Mouse (Mus musculus) MEL (cell line): ENCODE measurements around the gene Smpd3. TPM values are rescaled to one million over a fixed set of nuclear protein-coding genes. Genes with fewer than 3 reads are reported as not detected.

Experiments used
- DNase-seq: peaks from one replicate; pipeline ENCODE4 v3.0.0; 2011; ENCODE audit warnings: low read depth, low spot score
- H3K27ac ChIP-seq: 2 replicates; pipeline ENCODE4 v1.5.1; 2012; ENCODE audit warnings: low read depth, mild to moderate bottlenecking, control low read depth, low read length, moderate library complexity; ENCODE audit not compliant: control insufficient read depth
- H3K27me3 ChIP-seq, 2 experiments: fragments of 150-350 bp in 1 of 2; sonication (generic) in 1 of 2; 2 replicates each; pipeline ENCODE4 v1.6.1; 2012; ENCODE audit warnings: low read length in 2 of 2, mild to moderate bottlenecking in 2 of 2, improper control_type of control experiment in 1 of 2, moderate library complexity in 1 of 2; ENCODE audit not compliant: insufficient read depth in 2 of 2, control insufficient read depth in 1 of 2
- H3K36me3 ChIP-seq, 2 experiments: 2 replicates each; pipeline ENCODE4 v1.6.1; 2012 to 2014; ENCODE audit warnings: low read length in 2 of 2, improper control_type of control experiment in 1 of 2, inconsistent platforms in 1 of 2, mild to moderate bottlenecking in 1 of 2; ENCODE audit not compliant: insufficient read depth in 2 of 2, control insufficient read depth in 1 of 2
- H3K4me1 ChIP-seq, 2 experiments: fragments of 150-350 bp in 1 of 2; sonication (generic) in 1 of 2; 2 replicates each; pipeline ENCODE4 v1.6.1; 2012; ENCODE audit warnings: low read length in 2 of 2, improper control_type of control experiment in 1 of 2, mild to moderate bottlenecking in 1 of 2; ENCODE audit not compliant: insufficient read depth in 2 of 2, control insufficient read depth in 1 of 2
- H3K4me3 ChIP-seq, 2 experiments: fragments of 150-350 bp in 1 of 2; sonication (generic) in 1 of 2; 2 replicates each; pipeline ENCODE4 v1.5.1; 2012; ENCODE audit warnings: low read depth in 2 of 2, low read length in 2 of 2, mild to moderate bottlenecking in 2 of 2, moderate library complexity in 2 of 2, control low read depth in 1 of 2, improper control_type of control experiment in 1 of 2; ENCODE audit not compliant: control insufficient read depth in 1 of 2, insufficient read depth in 1 of 2
- H3K79me2 ChIP-seq: 2 replicates; pipeline ENCODE4 v1.6.1; 2012; ENCODE audit warnings: mild to moderate bottlenecking, low read length, moderate library complexity; ENCODE audit not compliant: control insufficient read depth, poor library complexity, insufficient read depth
- H3K9ac ChIP-seq: 2 replicates; pipeline ENCODE4 v1.6.1; 2012; ENCODE audit warnings: low read depth, mild to moderate bottlenecking, control low read depth, low read length, moderate library complexity; ENCODE audit not compliant: control insufficient read depth, poor library complexity, severe bottlenecking
- H3K9me3 ChIP-seq: fragments of 150-350 bp; sonication (generic); replicated peaks from 2 replicates; pipeline ENCODE4 v1.6.1; 2012; ENCODE audit warnings: mild to moderate bottlenecking, low read length, improper control_type of control experiment, moderate library complexity; ENCODE audit not compliant: insufficient read depth
- CHD1 ChIP-seq: IDR thresholded peaks from 2 replicates; pipeline ENCODE4 v1.6.1; 2012; ENCODE audit warnings: low read depth, mild to moderate bottlenecking, inconsistent platforms, low read length, improper control_type of control experiment
- E2F4 ChIP-seq: IDR thresholded peaks from 2 replicates; pipeline ENCODE4 v1.6.1; 2011; ENCODE audit warnings: low read depth, low read length, improper control_type of control experiment, borderline replicate concordance
- EP300 ChIP-seq, 2 experiments: IDR thresholded peaks; 2 replicates each; pipeline ENCODE4 v1.6.1; 2011; ENCODE audit warnings: improper control_type of control experiment in 2 of 2, low read length in 2 of 2, low read depth in 1 of 2, mild to moderate bottlenecking in 1 of 2
- ETS1 ChIP-seq: IDR thresholded peaks from 2 replicates; pipeline ENCODE4 v1.6.1; 2012; ENCODE audit warnings: low read depth, mild to moderate bottlenecking, inconsistent platforms, low read length, improper control_type of control experiment, moderate library complexity
- GABPA ChIP-seq: IDR thresholded peaks from 2 replicates; pipeline ENCODE4 v1.6.1; 2012; ENCODE audit warnings: low read depth, mild to moderate bottlenecking, inconsistent platforms, low read length, improper control_type of control experiment, moderate library complexity
- HCFC1 ChIP-seq: IDR thresholded peaks from 2 replicates; pipeline ENCODE4 v1.6.1; 2012; ENCODE audit warnings: low read depth, mild to moderate bottlenecking, inconsistent platforms, low read length, improper control_type of control experiment, moderate library complexity
- MAFK ChIP-seq: IDR thresholded peaks from 2 replicates; pipeline ENCODE4 v1.6.1; 2011; ENCODE audit warnings: low read depth, mild to moderate bottlenecking, low read length, improper control_type of control experiment, borderline replicate concordance
- MAX ChIP-seq: IDR thresholded peaks from 2 replicates; pipeline ENCODE4 v1.6.1; 2011; ENCODE audit warnings: low read length, improper control_type of control experiment
- MAZ ChIP-seq: IDR thresholded peaks from 2 replicates; pipeline ENCODE4 v1.6.1; 2012; ENCODE audit warnings: low read depth, mild to moderate bottlenecking, inconsistent platforms, low read length, improper control_type of control experiment
- MEF2A ChIP-seq: IDR thresholded peaks from 2 replicates; pipeline ENCODE4 v1.6.1; 2014; ENCODE audit warnings: low read depth, mild to moderate bottlenecking, inconsistent platforms, low read length, improper control_type of control experiment; ENCODE audit not compliant: poor library complexity, insufficient replicate concordance, severe bottlenecking; ENCODE audit errors: extremely low read depth
- MXI1 ChIP-seq: IDR thresholded peaks from 2 replicates; pipeline ENCODE4 v1.6.1; 2011; ENCODE audit warnings: mild to moderate bottlenecking, low read depth, low read length, improper control_type of control experiment
- NELFE ChIP-seq: IDR thresholded peaks from 2 replicates; pipeline ENCODE4 v1.6.1; 2011; ENCODE audit warnings: low read depth, low read length, improper control_type of control experiment
- NRF1 ChIP-seq: IDR thresholded peaks from 2 replicates; pipeline ENCODE4 v1.6.1; 2014; ENCODE audit warnings: low read depth, mild to moderate bottlenecking, inconsistent platforms, low read length, improper control_type of control experiment, moderate library complexity; ENCODE audit not compliant: poor library complexity, insufficient read depth, severe bottlenecking
- POLR2A ChIP-seq, 2 experiments: IDR thresholded peaks; 2 replicates each; pipeline ENCODE4 v1.6.1; 2011 to 2012; ENCODE audit warnings: low read length in 2 of 2, mild to moderate bottlenecking in 2 of 2, control low read depth in 1 of 2, improper control_type of control experiment in 1 of 2, low read depth in 1 of 2, moderate library complexity in 1 of 2; ENCODE audit not compliant: control insufficient read depth in 1 of 2, insufficient read depth in 1 of 2, poor library complexity in 1 of 2
- POLR2AphosphoS5 ChIP-seq: IDR thresholded peaks from 2 replicates; pipeline ENCODE4 v1.6.1; 2012; ENCODE audit warnings: low read depth, borderline replicate concordance, mild to moderate bottlenecking, inconsistent platforms, low read length, moderate library complexity, mixed read lengths
- RCOR1 ChIP-seq: IDR thresholded peaks from 2 replicates; pipeline ENCODE4 v1.6.1; 2012; ENCODE audit warnings: low read depth, mild to moderate bottlenecking, inconsistent platforms, low read length, improper control_type of control experiment
- TAL1 ChIP-seq: IDR thresholded peaks from 2 replicates; pipeline ENCODE4 v1.6.1; 2012; ENCODE audit warnings: mild to moderate bottlenecking, inconsistent platforms, low read length, moderate library complexity, mixed read lengths
- TCF12 ChIP-seq: IDR thresholded peaks from 2 replicates; pipeline ENCODE4 v1.6.1; 2014; ENCODE audit warnings: low read depth, mild to moderate bottlenecking, inconsistent platforms, low read length, improper control_type of control experiment, moderate library complexity
- ZKSCAN1 ChIP-seq: IDR thresholded peaks from 2 replicates; pipeline ENCODE4 v1.6.1; 2012; ENCODE audit warnings: low read depth, mild to moderate bottlenecking, inconsistent platforms, low read length, improper control_type of control experiment, moderate library complexity
- polyA plus RNA-seq, 2 experiments: library from polyadenylated mRNA; stranded (reverse) in 1 of 2; unstranded in 1 of 2; fragments of >175 nt in 1 of 2; fragments of >200 nt in 1 of 2; gene quantifications; 2 replicates each; pipeline versions ENCODE4 v1.2.1 to v1.2.4; 2012; ENCODE audit warnings: low replicate concordance in 2 of 2, low read depth in 1 of 2; ENCODE audit not compliant: insufficient read length in 2 of 2, insufficient read depth in 1 of 2, missing spikeins in 1 of 2
- total RNA-seq: library from RNA; depleted of rRNA; stranded (reverse); fragments of 300-350 nt; gene quantifications from 2 replicates; pipeline ENCODE4 v1.2.3, GENCODE M21; 2012

The Smpd3 gene
- total and polyA plus RNA-seq, 3 experiments, result 0.04 to 0.08 TPM; not detected in 1

DNA sequence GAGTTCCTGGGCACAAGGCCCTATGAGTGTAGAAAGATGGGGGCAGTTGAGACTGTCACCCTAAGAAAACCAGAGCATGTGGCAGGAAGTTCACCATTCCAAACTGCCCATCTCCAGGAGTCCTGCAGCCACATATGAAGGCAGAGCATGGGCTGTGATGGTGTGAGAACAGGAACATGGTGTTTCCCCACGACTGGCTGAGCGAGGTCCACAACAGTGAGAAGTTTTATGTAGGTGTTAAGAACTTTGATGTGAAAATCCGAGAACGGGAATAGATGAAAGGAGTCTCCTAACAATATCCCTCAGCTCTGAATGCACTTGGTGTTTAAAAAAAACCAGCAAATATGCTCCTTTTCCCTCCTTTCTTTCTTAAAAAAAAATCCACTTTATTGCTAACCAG, 5.3 kb downstream of the Smpd3 start:
- TF ChIP-seq E2F4 (no peak), RCOR1 (no peak), HCFC1 (no peak), MAFK (no peak), CHD1 (no peak), MEF2A (no peak), EP300 (IDR thresholded peaks at IDR 0.05; ENCODE audit: low read depth in 1 of 2, low read length in 2 of 2) (no peak), MXI1 (no peak), NELFE (no peak), ETS1 (no peak), TAL1 (no peak)
- no peaks in the 10 kb centered on the region for H3K9me3 ChIP-seq

DNA sequence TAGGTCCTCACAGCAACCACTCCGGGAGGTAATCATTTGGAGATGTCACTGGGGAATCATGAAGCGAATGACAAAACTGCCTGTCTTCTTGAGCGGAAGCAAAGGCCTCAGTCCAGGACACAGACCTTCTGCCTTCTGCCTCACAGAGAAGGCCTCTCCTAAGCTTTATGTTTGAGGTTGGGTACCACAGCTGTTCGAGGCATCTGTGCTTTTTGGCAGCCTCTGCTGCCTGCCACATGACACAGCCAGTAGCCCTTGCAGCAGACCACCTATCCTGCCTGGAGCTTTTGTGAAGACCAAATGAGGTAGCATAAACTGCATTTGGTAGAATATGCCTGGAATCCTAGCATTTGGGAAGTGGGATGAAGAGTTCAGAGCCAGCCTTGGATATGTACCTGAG, 11.2 kb downstream of the Smpd3 start:
- Histone ChIP-seq H3K27me3 (peaks cover 14 to 29% of the 10 kb centered on the region in 2 experiments), H3K9ac (no peak overlapping the region), H3K9me3 (no peaks in the 10 kb centered on the region), H3K27ac (no peak overlapping the region), H3K79me2 (no peaks in the 10 kb centered on the region), H3K4me1 (no peaks in the 10 kb centered on the region), H3K4me3 (no peak overlapping the region), H3K36me3 (no peaks in the 10 kb centered on the region)
- TF ChIP-seq MAX (no peak), EP300 (IDR thresholded peaks at IDR 0.05; ENCODE audit: low read depth in 1 of 2, low read length in 2 of 2) (no peak)
- no peak for DNase-seq

More for the DNA sequence above, 5.3 kb downstream of the Smpd3 start:
- Histone ChIP-seq H3K79me2 (no peaks in the 10 kb centered on the region), H3K27ac (no peak overlapping the region), H3K4me3 (no peak overlapping the region), H3K9ac (no peak overlapping the region), H3K4me1 (no peaks in the 10 kb centered on the region), H3K27me3 (peaks cover 5 to 11% of the 10 kb centered on the region in 2 experiments), H3K36me3 (no peaks in the 10 kb centered on the region)
- DNase-seq, result no peak

DNA sequence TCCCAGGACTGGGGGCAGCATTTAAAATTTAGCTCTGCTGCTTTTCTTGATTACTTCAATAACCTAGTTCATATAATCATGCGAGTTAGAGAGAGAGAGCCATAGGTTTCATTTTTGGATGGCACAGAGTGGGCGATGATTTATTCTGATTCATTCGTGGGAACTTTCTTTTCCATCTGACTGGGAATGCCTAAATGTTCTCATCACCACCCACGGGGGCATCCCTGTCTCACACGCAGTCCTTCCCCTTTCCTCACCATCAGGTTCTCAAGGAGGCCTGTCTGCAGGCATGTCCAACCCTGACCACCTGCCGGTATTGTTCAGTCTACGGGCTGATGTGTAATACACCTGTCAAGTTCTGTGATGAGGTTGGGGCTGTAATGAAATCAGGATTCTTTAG, 16.4 kb downstream of the Smpd3 start:
- Histone ChIP-seq H3K4me1 (no peaks in the 10 kb centered on the region), H3K4me3 (no peak overlapping the region), H3K27ac (no peak overlapping the region), H3K27me3 (peaks cover 19 to 44% of the 10 kb centered on the region in 2 experiments), H3K9ac (no peak overlapping the region), H3K79me2 (no peaks in the 10 kb centered on the region), H3K9me3 (no peaks in the 10 kb centered on the region), H3K36me3 (no peaks in the 10 kb centered on the region)
- no peak for DNase-seq
- TF ChIP-seq NRF1, result no peak
- no peak for TF ChIP-seq POLR2AphosphoS5
- TF ChIP-seq TCF12, result no peak
- TF ChIP-seq GABPA, result no peak
- no peak for TF ChIP-seq MAZ
- TF ChIP-seq POLR2A (IDR thresholded peaks at IDR 0.05; ENCODE audit: control insufficient read depth in 1 of 2, insufficient read depth in 1 of 2, low read depth in 1 of 2, low read length in 2 of 2, poor library complexity in 1 of 2), result no peak
- TF ChIP-seq CHD1, result no peak
- no peak for TF ChIP-seq ZKSCAN1
- no peak for TF ChIP-seq MAX
- no peak for TF ChIP-seq E2F4
- no peak for TF ChIP-seq MXI1
